Comparison of ENCODE assay signal across 8 mouse cellular contexts in the genomic region with DNA sequence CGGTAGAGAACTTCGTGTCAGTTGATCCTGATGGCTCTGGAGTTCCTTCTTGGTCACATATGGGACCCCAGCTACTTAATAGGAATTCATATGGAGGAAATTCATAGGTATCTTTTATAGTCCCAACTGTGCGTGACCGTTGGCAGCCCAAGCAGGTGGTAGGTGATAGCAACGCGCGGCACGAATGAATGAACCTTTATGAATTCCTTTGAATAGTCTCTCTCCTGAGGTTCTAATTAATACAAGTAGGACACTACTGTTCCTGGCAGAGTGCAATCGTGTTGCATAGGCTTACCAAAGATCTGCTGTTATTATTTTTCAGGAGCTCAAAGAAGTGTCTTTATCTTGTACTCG. TPM values are rescaled to one million over a fixed set of nuclear protein-coding genes. Genes with fewer than 3 reads are reported as not detected.
DNase-seq lines count a peak whose midpoint lies in the region; ATAC-seq and TF ChIP-seq lines count a peak whose summit lies in the region.

No protein-coding gene starts in this region.

- H3K9ac ChIP-seq in kidney, postnatal 0 days (ENCODE audit: low read depth, low read length) = peak overlapping the region; percentile 80
- H3K9ac ChIP-seq in embryonic facial prominence, embryonic 11.5 days (replicated peaks; ENCODE audit: low read length) = peak overlapping the region; percentile 66
- H3K9ac ChIP-seq in intestine, embryonic 15.5 days = peak overlapping the region; percentile 78

- H3K9me3 ChIP-seq in kidney, postnatal 0 days (replicated peaks; ENCODE audit: low read length) = no peaks in the 10 kb centered on the region
- H3K9me3 ChIP-seq in embryonic facial prominence, embryonic 11.5 days (replicated peaks; ENCODE audit: control insufficient read depth, low read length) = no peaks in the 10 kb centered on the region
- H3K9me3 ChIP-seq in intestine, embryonic 15.5 days = no peaks in the 10 kb centered on the region

- peaks cover 3% of the 10 kb centered on the region; the same call in 1 of the 2 replicates for H3K4me1 ChIP-seq in kidney, postnatal 0 days (replicated peaks; ENCODE audit: insufficient read depth, low read length)
- H3K4me1 ChIP-seq in embryonic facial prominence, embryonic 11.5 days (ENCODE audit: control insufficient read depth, insufficient read depth, low read length) = no peaks in the 10 kb centered on the region
- 0 out of 2 replicates have a peak, but pooled peaks cover 4% of the 10 kb centered on the region for H3K4me1 ChIP-seq in intestine, embryonic 15.5 days (replicated peaks)

- 23% methylated on average over 10 of the region's 10 CpGs for WGBS in kidney, postnatal 0 days
- 26% methylated on average over 10 of the region's 10 CpGs for WGBS in embryonic facial prominence, embryonic 11.5 days
- WGBS in intestine, embryonic 15.5 days = 15% methylated on average over 10 of the region's 10 CpGs

- H3K27ac ChIP-seq in kidney, postnatal 0 days = peak overlapping the region; percentile 81; the same call in 1 of the 2 replicates
- H3K27ac ChIP-seq in embryonic facial prominence, embryonic 11.5 days (replicated peaks; ENCODE audit: low read depth, low read length) = no peak overlapping the region
- H3K27ac ChIP-seq in intestine, embryonic 15.5 days = 0 out of 2 replicates have a peak overlapping the region, but pooled peaks have one; percentile 76

- ATAC-seq in kidney, postnatal 0 days (replicated peaks; ENCODE audit: low FRiP score, low read depth) = no peak
- no peak for ATAC-seq in embryonic facial prominence, embryonic 11.5 days (replicated peaks; ENCODE audit: insufficient number of reproducible peaks, low FRiP score, low TSS enrichment, low read depth)
- no peak for ATAC-seq in intestine, embryonic 15.5 days

- no peak for TF ChIP-seq CTCF in kidney, postnatal 0 days (IDR thresholded peaks at IDR 0.05; ENCODE audit: low read depth)

- no peaks in the 10 kb centered on the region for H3K27me3 ChIP-seq in kidney, postnatal 0 days (ENCODE audit: insufficient read depth, low read length)
- no peaks in the 10 kb centered on the region for H3K27me3 ChIP-seq in embryonic facial prominence, embryonic 11.5 days (ENCODE audit: control insufficient read depth, insufficient read depth, low read length)
- H3K27me3 ChIP-seq in intestine, embryonic 15.5 days (replicated peaks) = no peaks in the 10 kb centered on the region

- peak overlapping the region; percentile 80 for H3K4me2 ChIP-seq in kidney, postnatal 0 days (ENCODE audit: low read length)
- peak overlapping the region; percentile 66 for H3K4me2 ChIP-seq in embryonic facial prominence, embryonic 11.5 days (ENCODE audit: low read depth, low read length)
- peak overlapping the region; percentile 77 for H3K4me2 ChIP-seq in intestine, embryonic 15.5 days (replicated peaks)

- H3K4me3 ChIP-seq in kidney, postnatal 0 days (replicated peaks; ENCODE audit: low read depth, low read length) = peak overlapping the region; percentile 70
- H3K4me3 ChIP-seq in embryonic facial prominence, embryonic 11.5 days (ENCODE audit: low read depth, low read length) = peak overlapping the region; percentile 52
- H3K4me3 ChIP-seq in intestine, embryonic 15.5 days (replicated peaks) = peak overlapping the region; percentile 75

- 0 out of 2 replicates have a peak, but pooled peaks cover 9% of the 10 kb centered on the region for H3K36me3 ChIP-seq in kidney, postnatal 0 days (ENCODE audit: insufficient read depth, low read length)
- no peaks in the 10 kb centered on the region for H3K36me3 ChIP-seq in embryonic facial prominence, embryonic 11.5 days (replicated peaks; ENCODE audit: control insufficient read depth, insufficient read depth, low read depth, low read length)
- H3K36me3 ChIP-seq in intestine, embryonic 15.5 days = no peaks in the 10 kb centered on the region

- DNase-seq in kidney, postnatal 0 days (ENCODE audit: low spot score) = no peak
- no peak for DNase-seq in kidney, adult 9 months
- no peak for DNase-seq in embryonic facial prominence, embryonic 11.5 days (ENCODE audit: low spot score)
- peak; percentile 49 for DNase-seq in naive thymus-derived CD4-positive, alpha-beta T cell, adult 2 months (ENCODE audit: low read depth)
- no peak for DNase-seq in MN1 (ENCODE audit: low spot score)
- DNase-seq in gastrocnemius, postnatal 10 days = no peak
- DNase-seq in left cerebral cortex, postnatal 4 days = no peak

- intact Hi-C loops in left cerebral cortex, postnatal 4 days (cut with DNase I) = no loop called here

RNA-seq across cellular contexts. Expression of a gene that starts 0.6 kb away (rescaled TPM):
- polyA plus RNA-seq in kidney, postnatal 0 days (2015; fragmentation: Nextera tagmentation; extraction: Ambion mirVana) = 26.5 and 29.1 TPM in 2 replicates
- 35.8 and 38.0 TPM in 2 replicates for polyA plus RNA-seq in embryonic facial prominence, embryonic 11.5 days (2014; fragmentation: Nextera tagmentation; extraction: Ambion mirVana)
- polyA plus RNA-seq in intestine, embryonic 15.5 days (2015; fragmentation: Nextera tagmentation; extraction: Ambion mirVana) = 32.0 TPM in 2 replicates
- 10 to 100 TPM; 15.2 to 20.1 TPM for total RNA-seq in gastrocnemius, postnatal 10 days (2021)
- 10 to 100 TPM; 32.4 to 33.5 TPM for total RNA-seq in left cerebral cortex, postnatal 4 days (2021)

RNA-seq across cellular contexts. Expression of a gene that starts 21.6 kb away (rescaled TPM):
- polyA plus RNA-seq in kidney, postnatal 0 days (2015; fragmentation: Nextera tagmentation; extraction: Ambion mirVana) = 97.2 and 108 TPM in 2 replicates
- 184 and 200 TPM in 2 replicates for polyA plus RNA-seq in embryonic facial prominence, embryonic 11.5 days (2014; fragmentation: Nextera tagmentation; extraction: Ambion mirVana)
- 138 and 140 TPM in 2 replicates for polyA plus RNA-seq in intestine, embryonic 15.5 days (2015; fragmentation: Nextera tagmentation; extraction: Ambion mirVana)
- total RNA-seq in gastrocnemius, postnatal 10 days (2021) = 100 to 1,000 TPM in 1 of 2 experiments, 10 to 100 TPM in 1; 96.2 to 105 TPM
- total RNA-seq in left cerebral cortex, postnatal 4 days (2021) = 100 to 1,000 TPM; 142 to 157 TPM

RNA-seq across cellular contexts. Expression of a gene that starts 49.3 kb away (rescaled TPM):
- 8.3 and 8.7 TPM in 2 replicates for polyA plus RNA-seq in kidney, postnatal 0 days (2015; fragmentation: Nextera tagmentation; extraction: Ambion mirVana)
- 14.0 and 15.1 TPM in 2 replicates for polyA plus RNA-seq in embryonic facial prominence, embryonic 11.5 days (2014; fragmentation: Nextera tagmentation; extraction: Ambion mirVana)
- 4.1 and 5.0 TPM in 2 replicates for polyA plus RNA-seq in intestine, embryonic 15.5 days (2015; fragmentation: Nextera tagmentation; extraction: Ambion mirVana)
- total RNA-seq in gastrocnemius, postnatal 10 days (2021) = 1 to 10 TPM; 1.9 to 2.8 TPM
- total RNA-seq in left cerebral cortex, postnatal 4 days (2021) = 10 to 100 TPM in 1 of 2 experiments, 1 to 10 TPM in 1; 9.5 to 11.2 TPM

RNA-seq across cellular contexts. Expression of a gene that starts 56.2 kb away (rescaled TPM):
- 0.69 and 0.75 TPM in 2 replicates for polyA plus RNA-seq in kidney, postnatal 0 days (2015; fragmentation: Nextera tagmentation; extraction: Ambion mirVana)
- 2.3 TPM in 2 replicates for polyA plus RNA-seq in embryonic facial prominence, embryonic 11.5 days (2014; fragmentation: Nextera tagmentation; extraction: Ambion mirVana)
- 1.1 and 1.3 TPM in 2 replicates for polyA plus RNA-seq in intestine, embryonic 15.5 days (2015; fragmentation: Nextera tagmentation; extraction: Ambion mirVana)
- under 1 TPM; 0.38 to 0.45 TPM for total RNA-seq in gastrocnemius, postnatal 10 days (2021)
- total RNA-seq in left cerebral cortex, postnatal 4 days (2021) = 10 to 100 TPM; 16.2 to 17.0 TPM
